Mouse (Mus musculus) lung, adult 2 months (tissue): Measurements from ENCODE around the gene Tbcc. TPM values are rescaled to one million over a fixed set of nuclear protein-coding genes. Genes with fewer than 3 reads are reported as not detected.
A peak's percentile ranks its signal among the peaks of the same experiment; 100 is the strongest.
"Not testable (repeated sequence)": the region's sequence is repeated elsewhere in the genome, so short reads cannot be mapped to it uniquely, and the experiment has no call there.

ENCODE experiments used
- DNase-seq: peaks from one replicate; pipeline ENCODE4 v3.0.0; 2022
- H3K4me1 ChIP-seq: fragments of 200-500 bp; 2 replicates; pipeline ENCODE4 v1.6.1; 2011; ENCODE audit warnings: low read length; ENCODE audit not compliant: control insufficient read depth, insufficient read depth
- H3K4me3 ChIP-seq: fragments of 200-500 bp; replicated peaks from 2 replicates; pipeline ENCODE3; 2011; ENCODE audit warnings: low read depth, mild to moderate bottlenecking, control low read depth, low read length; ENCODE audit errors: extremely low read depth
- CTCF ChIP-seq: fragments of 200-500 bp; IDR thresholded peaks from 2 replicates; pipeline ENCODE4 v1.5.1; 2011; ENCODE audit warnings: mild to moderate bottlenecking, low read length, control low read depth; ENCODE audit not compliant: insufficient read depth
- POLR2A ChIP-seq: fragments of 200-500 bp; IDR thresholded peaks from 2 replicates; pipeline ENCODE4 v1.6.1; 2011; ENCODE audit warnings: low read depth, mild to moderate bottlenecking, control low read depth, low read length, borderline replicate concordance; ENCODE audit errors: extremely low read depth
- WGBS: fragments of 180-500 bp; shearing (Covaris S2); methylation state at CpG from one replicate; pipeline ENCODE4 v1.1.7; 2018; 5-methylcytosine and 5-hydroxymethylcytosine counted together
- polyA plus RNA-seq: library from polyadenylated mRNA; depleted of rRNA; stranded (reverse); fragments of >200 nt; gene quantifications from 2 replicates; pipeline ENCODE4 v1.2.3, GENCODE M21; 2012; rRNA removed

The Tbcc gene
- 17.9 and 20.8 TPM in 2 replicates for polyA plus RNA-seq

GRCm38 (mm10) chr17:46890116-46890815, at the start of gene Tbcc:
Tbcc (plus strand) TSS chr17:46890684.
- no peak for TF ChIP-seq CTCF
- TF ChIP-seq POLR2A, result peak; percentile 97
- WGBS, result under 1% methylated on average over 40 of the region's 40 CpGs

GRCm38 (mm10) chr17:46843022-46843421, 47.5 kb upstream of the Tbcc start:
- TF ChIP-seq POLR2A (no peak), CTCF (no peak)
- no peak for DNase-seq
- peaks cover 9% of the 10 kb centered on the region for H3K4me1 ChIP-seq
- 24% methylated on average over 2 of the region's 2 CpGs for WGBS
- H3K4me3 ChIP-seq, result no peak overlapping the region

More at GRCm38 (mm10) chr17:46890116-46890815, at the start of gene Tbcc:
- DNase-seq, result peak; percentile 94
- Histone ChIP-seq H3K4me3 (peak within 1 kb of the TSS; percentile 90), H3K4me1 (peaks cover 12% of the 10 kb centered on the region)

GRCm38 (mm10) chr17:46843716-46844115, 46.8 kb upstream of the Tbcc start:
- no peak for DNase-seq
- Histone ChIP-seq H3K4me3 (no peak overlapping the region), H3K4me1 (peaks cover 9% of the 10 kb centered on the region)
- WGBS, result 85% methylated on average over 7 of the region's 7 CpGs
- TF ChIP-seq POLR2A (no peak), CTCF (no peak)

- no peak for TF ChIP-seq POLR2A
- TF ChIP-seq CTCF, result no peak
- 60% methylated on average over 10 of the region's 10 CpGs for WGBS
- Histone ChIP-seq H3K4me3 (no peak overlapping the region), H3K4me1 (peaks cover 9% of the 10 kb centered on the region)
- DNase-seq, result no peak
Measured at GRCm38 (mm10) chr17:46844811-46845210, 45.7 kb upstream of the Tbcc start.

GRCm38 (mm10) chr17:46845262-46845661, 45.2 kb upstream of the Tbcc start:
- DNase-seq, result no peak
- Histone ChIP-seq H3K4me3 (no peak overlapping the region), H3K4me1 (peaks cover 9% of the 10 kb centered on the region)
- 70% methylated on average over 12 of the region's 12 CpGs for WGBS
- TF ChIP-seq CTCF (no peak), POLR2A (no peak)

- not testable (repeated sequence) for H3K4me1 ChIP-seq, DNase-seq, H3K4me3 ChIP-seq
- 94% methylated on average over 18 of the region's 18 CpGs for WGBS
Measured at GRCm38 (mm10) chr17:46846573-46846972, 43.9 kb upstream of the Tbcc start.

- peaks cover 9% of the 10 kb centered on the region for H3K4me1 ChIP-seq
- TF ChIP-seq CTCF, result no peak
- TF ChIP-seq POLR2A, result no peak
- 81% methylated on average over 7 of the region's 7 CpGs for whole genome bisulfite sequencing
Measured at GRCm38 (mm10) chr17:46847206-46847605, 43.3 kb upstream of the Tbcc start.

GRCm38 (mm10) chr17:46852725-46853124, 37.8 kb upstream of the Tbcc start:
- no peak overlapping the region for H3K4me3 ChIP-seq
- TF ChIP-seq CTCF (no peak), POLR2A (no peak)
- DNase-seq, result no peak
- 35% methylated on average over 6 of the region's 6 CpGs for WGBS
- H3K4me1 ChIP-seq, result peaks cover 22% of the 10 kb centered on the region

More at GRCm38 (mm10) chr17:46847206-46847605, 43.3 kb upstream of the Tbcc start:
- no peak for DNase-seq
- no peak overlapping the region for H3K4me3 ChIP-seq

- peak; percentile 69 for DNase-seq
- Histone ChIP-seq H3K4me3 (no peak overlapping the region), H3K4me1 (peaks cover 22% of the 10 kb centered on the region)
- TF ChIP-seq CTCF (no peak), POLR2A (peak; percentile 77; the same call in 1 of the 2 replicates)
- 21% methylated on average over 6 of the region's 6 CpGs for WGBS
Measured at GRCm38 (mm10) chr17:46853281-46853680, 37.2 kb upstream of the Tbcc start.

- no peak for DNase-seq
- WGBS, result 66% methylated on average over 7 of the region's 7 CpGs
- Histone ChIP-seq H3K4me1 (peaks cover 22% of the 10 kb centered on the region), H3K4me3 (no peak overlapping the region)
- TF ChIP-seq CTCF (no peak), POLR2A (peak; percentile 28; the same call in 1 of the 2 replicates)
Measured at GRCm38 (mm10) chr17:46854096-46854495, 36.4 kb upstream of the Tbcc start.

GRCm38 (mm10) chr17:46854640-46855110, 35.8 kb upstream of the Tbcc start:
- Histone ChIP-seq H3K4me3 (peak overlapping the region; percentile 2), H3K4me1 (peaks cover 22% of the 10 kb centered on the region)
- peak; percentile 32 for DNase-seq
- 37% methylated on average over 8 of the region's 8 CpGs for WGBS
- TF ChIP-seq POLR2A, result no peak; the same call in 1 of the 2 replicates
